Mouse (Mus musculus): ENCODE measurements around the gene Cyp1b1.

GRCm38 (mm10) chr17:79658863-79659262 lies 56.0 kb downstream of the Cyp1b1 start:
- TF ChIP-seq CTCF (conservative IDR thresholded peaks at IDR 0.05; ENCODE audit: low read length) = no peak
- TF ChIP-seq NANOG (IDR thresholded peaks at IDR 0.05; ENCODE audit: borderline replicate concordance, low read length) = no peak
